Mouse (Mus musculus): ENCODE results near the gene Taar3.

- TF ChIP-seq CTCF (IDR thresholded peaks at IDR 0.05; ENCODE audit: insufficient read depth, low read length) (no peak), POLR2A (IDR thresholded peaks at IDR 0.05; ENCODE audit: borderline replicate concordance, extremely low read depth, low read depth, low read length) (no peak)
Measured at GRCm38 (mm10) chr10:23948026-23948425, 1.3 kb upstream of the Taar3 start.

Measured in lung, adult 2 months (tissue).